Mouse (Mus musculus) thymus, adult 2 months (tissue): ENCODE data around the gene Gm21958. TPM values are rescaled to one million over a fixed set of nuclear protein-coding genes. Genes with fewer than 3 reads are reported as not detected.
A peak's percentile ranks its signal among the peaks of the same experiment; 100 is the strongest.

Source experiments
- DNase-seq: peaks from one replicate; pipeline ENCODE4 v3.0.0; 2021
- H3K27ac ChIP-seq: fragments of 200-500 bp; 2 replicates; pipeline ENCODE4 v1.5.1; 2012; ENCODE audit warnings: low read length, control low read depth; ENCODE audit not compliant: control insufficient read depth, insufficient read depth
- H3K27me3 ChIP-seq: fragments of 200-500 bp; 2 replicates; pipeline ENCODE4 v1.6.1; 2012; ENCODE audit warnings: mild to moderate bottlenecking, low read length, moderate library complexity, mixed read lengths; ENCODE audit not compliant: control insufficient read depth, insufficient read depth
- H3K36me3 ChIP-seq: fragments of 200-500 bp; 2 replicates; pipeline ENCODE4 v1.6.1; 2012; ENCODE audit warnings: mild to moderate bottlenecking, low read length, moderate library complexity; ENCODE audit not compliant: control insufficient read depth, insufficient read depth
- H3K4me1 ChIP-seq: fragments of 200-500 bp; replicated peaks from 2 replicates; pipeline ENCODE4 v1.6.1; 2012; ENCODE audit warnings: low read length; ENCODE audit not compliant: control insufficient read depth, insufficient read depth
- H3K4me3 ChIP-seq: fragments of 200-500 bp; 2 replicates; pipeline ENCODE4 v1.5.1; 2012; ENCODE audit warnings: mild to moderate bottlenecking, low read length, control low read depth, moderate library complexity; ENCODE audit not compliant: control insufficient read depth, insufficient read depth
- CTCF ChIP-seq: fragments of 200-500 bp; IDR thresholded peaks from 2 replicates; pipeline ENCODE4 v1.5.1; 2012; ENCODE audit warnings: mild to moderate bottlenecking, control low read depth, low read length, moderate library complexity, borderline replicate concordance; ENCODE audit not compliant: control insufficient read depth, poor library complexity, insufficient read depth; ENCODE audit errors: extremely low read depth
- POLR2A ChIP-seq: fragments of 200-500 bp; IDR thresholded peaks from 2 replicates; pipeline ENCODE4 v1.6.1; 2012; ENCODE audit warnings: mild to moderate bottlenecking, low read length, control low read depth, moderate library complexity; ENCODE audit not compliant: control insufficient read depth, poor library complexity, insufficient read depth; ENCODE audit errors: extremely low read depth
- WGBS: fragments of 180-500 bp; shearing (Covaris S2); methylation state at CpG from one replicate; pipeline ENCODE4 v1.1.7; 2018; 5-methylcytosine and 5-hydroxymethylcytosine counted together
- polyA plus RNA-seq: library from polyadenylated mRNA; depleted of rRNA; stranded (reverse); fragments of >200 nt; gene quantifications from 2 replicates; pipeline ENCODE4 v1.2.3, GENCODE M21; 2012; rRNA removed

Gm21958 gene
- polyA plus RNA-seq, 1 experiment, result not detected

GRCm38 (mm10) chr3:54681310-54682204 is 32.6 kb downstream of the Gm21958 start:
- TF ChIP-seq CTCF (no peak), POLR2A (no peak)
- Histone ChIP-seq H3K4me3 (no peak overlapping the region), H3K27me3 (no peaks in the 10 kb centered on the region), H3K36me3 (no peaks in the 10 kb centered on the region), H3K4me1 (no peaks in the 10 kb centered on the region), H3K27ac (no peak overlapping the region)
- no peak for DNase-seq
- WGBS, result 56% methylated on average over 6 of the region's 6 CpGs

GRCm38 (mm10) chr3:54676818-54677217 is 37.3 kb downstream of the Gm21958 start:
- no peak for DNase-seq
- Histone ChIP-seq H3K27me3 (no peaks in the 10 kb centered on the region), H3K4me1 (no peaks in the 10 kb centered on the region), H3K36me3 (no peaks in the 10 kb centered on the region), H3K27ac (no peak overlapping the region), H3K4me3 (no peak overlapping the region)
- WGBS, result 84% methylated on average over 2 of the region's 2 CpGs
- no peak for TF ChIP-seq POLR2A
- no peak for TF ChIP-seq CTCF

- no peaks in the 10 kb centered on the region for H3K4me1 ChIP-seq
- 80% methylated on average over 13 of the region's 13 CpGs for WGBS
These were observed 41.3 kb downstream of the Gm21958 start for GRCm38 (mm10) chr3:54672557-54673529.

GRCm38 (mm10) chr3:54672111-54672510 is 42.0 kb downstream of the Gm21958 start:
- Histone ChIP-seq H3K4me1 (no peaks in the 10 kb centered on the region), H3K27ac (no peak overlapping the region), H3K27me3 (no peaks in the 10 kb centered on the region), H3K36me3 (no peaks in the 10 kb centered on the region), H3K4me3 (no peak overlapping the region)
- no peak for DNase-seq
- TF ChIP-seq POLR2A (no peak), CTCF (no peak)
- 81% methylated on average over 3 of the region's 3 CpGs for WGBS

More at GRCm38 (mm10) chr3:54672557-54673529, 41.3 kb downstream of the Gm21958 start:
- TF ChIP-seq CTCF (no peak), POLR2A (no peak)
- peak; percentile 8 for DNase-seq
- Histone ChIP-seq H3K27me3 (no peaks in the 10 kb centered on the region), H3K27ac (no peak overlapping the region), H3K4me3 (no peak overlapping the region), H3K36me3 (no peaks in the 10 kb centered on the region)

GRCm38 (mm10) chr3:54669559-54669958 is 44.6 kb downstream of the Gm21958 start:
- TF ChIP-seq POLR2A, result no peak
- no peak for TF ChIP-seq CTCF
- no peak for DNase-seq
- Histone ChIP-seq H3K27ac (no peak overlapping the region), H3K36me3 (no peaks in the 10 kb centered on the region), H3K4me1 (no peaks in the 10 kb centered on the region), H3K27me3 (no peaks in the 10 kb centered on the region), H3K4me3 (no peak overlapping the region)
- 86% methylated on average over 6 of the region's 6 CpGs for WGBS

GRCm38 (mm10) chr3:54668722-54669121 is 45.4 kb downstream of the Gm21958 start:
- Histone ChIP-seq H3K4me3 (no peak overlapping the region), H3K36me3 (no peaks in the 10 kb centered on the region), H3K27ac (no peak overlapping the region), H3K27me3 (no peaks in the 10 kb centered on the region), H3K4me1 (no peaks in the 10 kb centered on the region)
- TF ChIP-seq POLR2A, result no peak
- no peak for DNase-seq
- 79% methylated on average over 6 of the region's 6 CpGs for WGBS

GRCm38 (mm10) chr3:54668141-54668540 is 46.0 kb downstream of the Gm21958 start:
- 96% methylated on average over 3 of the region's 3 CpGs for WGBS
- no peak overlapping the region for H3K27ac ChIP-seq
- DNase-seq, result no peak

More at GRCm38 (mm10) chr3:54668141-54668540, 46.0 kb downstream of the Gm21958 start:
- no peaks in the 10 kb centered on the region for H3K4me1 ChIP-seq
- no peaks in the 10 kb centered on the region for H3K36me3 ChIP-seq
- H3K27me3 ChIP-seq, result no peaks in the 10 kb centered on the region
- TF ChIP-seq POLR2A, result no peak
- no peak for TF ChIP-seq CTCF
- H3K4me3 ChIP-seq, result no peak overlapping the region

Other genes starting within 250 kb of the Gm21958 start
- 103 and 117 TPM in 2 replicates for gene Supt20, start 21.5 kb downstream of the Gm21958 start, polyA plus RNA-seq
- 73.9 and 76.4 TPM in 2 replicates for gene Exosc8, start 21.0 kb upstream of the Gm21958 start, polyA plus RNA-seq
- gene Alg5, start 21.2 kb upstream of the Gm21958 start, polyA plus RNA-seq, result 13.2 and 15.7 TPM in 2 replicates
- gene Smad9, start 41.2 kb upstream of the Gm21958 start, polyA plus RNA-seq, result 0.20 and 0.36 TPM in 2 replicates
- 29.8 and 42.3 TPM in 2 replicates for gene Rfxap, start 93.4 kb upstream of the Gm21958 start, polyA plus RNA-seq
- gene Sertm1, start 201.5 kb upstream of the Gm21958 start, polyA plus RNA-seq, result 0.04 and 0.12 TPM in 2 replicates